Mouse (Mus musculus) embryonic fibroblast, embryonic 13.5 days (primary cell): ENCODE measurements around the gene Ttc27.

Experiments
- CTCF ChIP-seq: IDR thresholded peaks from 2 replicates; pipeline ENCODE4 v1.5.1; 2011; ENCODE audit warnings: mild to moderate bottlenecking, control low read depth, low read length, moderate library complexity, borderline replicate concordance; ENCODE audit not compliant: insufficient read depth
- POLR2A ChIP-seq: IDR thresholded peaks from 2 replicates; pipeline ENCODE4 v1.6.1; 2011; ENCODE audit warnings: low read depth, mild to moderate bottlenecking, control low read depth, low read length, moderate library complexity

GRCm38 (mm10) chr17:74841721-74842120 lies 124.2 kb downstream of the Ttc27 start:
- no peak for TF ChIP-seq CTCF
- TF ChIP-seq POLR2A, result no peak
